Mouse (Mus musculus) kidney, adult 2 months (tissue): ENCODE measurements around the gene Zfp931.

ENCODE experiments used
- CTCF ChIP-seq: fragments of 200-500 bp; conservative IDR thresholded peaks from 2 replicates; pipeline ENCODE4 v1.5.1; 2011; ENCODE audit warnings: low read depth, mild to moderate bottlenecking, control low read depth, low read length, moderate library complexity, mixed read lengths; ENCODE audit not compliant: insufficient read depth, insufficient read length
- POLR2A ChIP-seq: fragments of 200-500 bp; IDR thresholded peaks from one replicate; pipeline ENCODE4 v1.6.1; 2011; ENCODE audit warnings: low read depth, low read length, control low read depth

DNA sequence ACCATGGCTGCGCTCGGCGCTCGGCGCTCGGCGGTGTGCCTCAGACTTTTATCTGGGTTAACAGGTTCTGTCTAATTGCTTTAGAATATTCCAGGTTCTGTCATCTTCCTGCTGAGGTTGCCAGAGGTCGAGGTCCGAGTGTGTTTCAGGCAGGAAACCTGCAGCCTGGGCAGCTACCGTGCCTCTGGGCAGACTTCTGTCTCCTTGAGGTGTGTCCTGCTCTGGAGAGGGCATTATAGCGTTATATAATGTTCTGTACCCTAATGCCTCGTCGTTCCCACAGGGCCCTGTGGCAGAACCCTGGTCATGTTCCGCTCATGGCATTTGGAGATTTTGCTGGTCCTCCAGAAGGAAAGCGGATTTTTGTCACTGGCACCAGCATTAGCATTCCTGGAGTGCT, 45.2 kb upstream of the Zfp931 start:
- no peak for TF ChIP-seq CTCF
- TF ChIP-seq POLR2A = no peak
